Mouse (Mus musculus): ENCODE measurements around the gene Plk3.

DNA sequence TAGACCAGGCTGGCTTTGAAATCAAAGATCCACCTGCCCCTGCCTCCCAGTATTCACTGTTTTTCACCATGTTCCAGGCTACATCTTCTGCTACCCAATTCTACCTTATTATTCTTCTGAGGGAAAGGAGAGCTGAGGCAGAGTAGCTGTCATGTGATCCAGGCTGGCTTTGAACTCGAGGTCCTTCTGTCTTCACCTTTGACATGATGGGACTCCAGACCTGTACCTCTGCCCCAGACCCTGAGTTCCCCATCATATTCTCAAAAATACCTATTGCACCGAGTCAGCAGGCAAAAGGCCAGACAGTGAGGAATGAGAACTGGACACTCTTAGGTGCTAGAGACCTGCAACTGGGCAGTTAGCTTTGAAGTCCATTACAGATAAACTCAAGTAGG, 835 bp upstream of the Plk3 start:
- no peak for TF ChIP-seq CTCF (IDR thresholded peaks at IDR 0.05; ENCODE audit: borderline replicate concordance, insufficient read depth, low read depth, low read length)
- TF ChIP-seq POLR2A (IDR thresholded peaks at IDR 0.05; ENCODE audit: borderline replicate concordance, insufficient read depth, low read length), result no peak
